Mouse (Mus musculus): ENCODE data around the gene Fyco1. TPM values are rescaled to one million over a fixed set of nuclear protein-coding genes. Genes with fewer than 3 reads are reported as not detected.

Fyco1 gene
- polyA plus RNA-seq (2012; ENCODE audit: insufficient read depth, insufficient read length, missing spikeins) = 26.3 and 35.7 TPM in 2 replicates

- H3K27ac ChIP-seq (replicated peaks; ENCODE audit: low read depth, low read length) = peak within 1 kb of the TSS; percentile 91
- peaks cover 6% of the 10 kb centered on the region for H3K4me1 ChIP-seq (ENCODE audit: control insufficient read depth, insufficient read depth, insufficient read length, low read length)
- peak within 1 kb of the TSS; percentile 91 for H3K4me3 ChIP-seq (ENCODE audit: insufficient read depth, low read depth, low read length)
Observed at GRCm38 (mm10) chr9:123851713-123852448, at the start of gene Fyco1. Gene Fyco1, minus strand, starts transcription at chr9:123851899.

GRCm38 (mm10) chr9:123872049-123872448 is 20.4 kb upstream of the Fyco1 start:
- Histone ChIP-seq H3K27ac (replicated peaks; ENCODE audit: low read depth, low read length) (no peak overlapping the region), H3K4me3 (ENCODE audit: insufficient read depth, low read depth, low read length) (no peak overlapping the region), H3K4me1 (ENCODE audit: control insufficient read depth, insufficient read depth, insufficient read length, low read length) (no peaks in the 10 kb centered on the region)

GRCm38 (mm10) chr9:123869167-123869784 is 17.6 kb upstream of the Fyco1 start:
- Histone ChIP-seq H3K4me3 (ENCODE audit: insufficient read depth, low read depth, low read length) (no peak overlapping the region), H3K4me1 (ENCODE audit: control insufficient read depth, insufficient read depth, insufficient read length, low read length) (no peaks in the 10 kb centered on the region), H3K27ac (replicated peaks; ENCODE audit: low read depth, low read length) (peak overlapping the region; percentile 24; the same call in 1 of the 2 replicates)

GRCm38 (mm10) chr9:123863641-123864040 is 11.9 kb upstream of the Fyco1 start:
- Histone ChIP-seq H3K4me1 (ENCODE audit: control insufficient read depth, insufficient read depth, insufficient read length, low read length) (no peaks in the 10 kb centered on the region), H3K27ac (replicated peaks; ENCODE audit: low read depth, low read length) (no peak overlapping the region), H3K4me3 (ENCODE audit: insufficient read depth, low read depth, low read length) (no peak overlapping the region)

GRCm38 (mm10) chr9:123862895-123863616 is 11.4 kb upstream of the Fyco1 start:
- Histone ChIP-seq H3K4me3 (ENCODE audit: insufficient read depth, low read depth, low read length) (no peak overlapping the region), H3K4me1 (ENCODE audit: control insufficient read depth, insufficient read depth, insufficient read length, low read length) (no peaks in the 10 kb centered on the region)

GRCm38 (mm10) chr9:123861929-123862328 is 10.2 kb upstream of the Fyco1 start, which contains the start of gene Xcr1:
Gene Xcr1, minus strand, starts transcription at chr9:123862029.
- Histone ChIP-seq H3K4me3 (ENCODE audit: insufficient read depth, low read depth, low read length) (no peak within 1 kb of the TSS), H3K27ac (replicated peaks; ENCODE audit: low read depth, low read length) (peak within 1 kb of the TSS; percentile 24; the same call in 1 of the 2 replicates), H3K4me1 (ENCODE audit: control insufficient read depth, insufficient read depth, insufficient read length, low read length) (no peaks in the 10 kb centered on the region)

More at GRCm38 (mm10) chr9:123862895-123863616, 11.4 kb upstream of the Fyco1 start:
- H3K27ac ChIP-seq (replicated peaks; ENCODE audit: low read depth, low read length) = peak overlapping the region; percentile 24; the same call in 1 of the 2 replicates

GRCm38 (mm10) chr9:123856836-123857235 is 5.1 kb upstream of the Fyco1 start:
- 0 out of 2 replicates have a peak, but pooled peaks cover 2% of the 10 kb centered on the region for H3K4me1 ChIP-seq (ENCODE audit: control insufficient read depth, insufficient read depth, insufficient read length, low read length)
- no peak overlapping the region for H3K27ac ChIP-seq (replicated peaks; ENCODE audit: low read depth, low read length)
- H3K4me3 ChIP-seq (ENCODE audit: insufficient read depth, low read depth, low read length) = no peak overlapping the region

- Histone ChIP-seq H3K4me1 (ENCODE audit: control insufficient read depth, insufficient read depth, insufficient read length, low read length) (peaks cover 6% of the 10 kb centered on the region), H3K27ac (replicated peaks; ENCODE audit: low read depth, low read length) (peak overlapping the region; percentile 60)
Observed at GRCm38 (mm10) chr9:123852449-123853390, 1.0 kb upstream of the Fyco1 start.

GRCm38 (mm10) chr9:123851062-123851712 is 512 bp downstream of the Fyco1 start:
- H3K4me3 ChIP-seq (ENCODE audit: insufficient read depth, low read depth, low read length) = peak overlapping the region; percentile 91
- H3K4me1 ChIP-seq (ENCODE audit: control insufficient read depth, insufficient read depth, insufficient read length, low read length) = peaks cover 6% of the 10 kb centered on the region
- H3K27ac ChIP-seq (replicated peaks; ENCODE audit: low read depth, low read length) = peak overlapping the region; percentile 91

More at GRCm38 (mm10) chr9:123852449-123853390, 1.0 kb upstream of the Fyco1 start:
- H3K4me3 ChIP-seq (ENCODE audit: insufficient read depth, low read depth, low read length) = peak overlapping the region; percentile 31

GRCm38 (mm10) chr9:123850705-123851061 is 1.0 kb downstream of the Fyco1 start:
- Histone ChIP-seq H3K4me1 (ENCODE audit: control insufficient read depth, insufficient read depth, insufficient read length, low read length) (peaks cover 7% of the 10 kb centered on the region), H3K4me3 (ENCODE audit: insufficient read depth, low read depth, low read length) (peak overlapping the region; percentile 91), H3K27ac (replicated peaks; ENCODE audit: low read depth, low read length) (peak overlapping the region; percentile 91)

GRCm38 (mm10) chr9:123849976-123850695 is 1.6 kb downstream of the Fyco1 start:
- Histone ChIP-seq H3K4me1 (ENCODE audit: control insufficient read depth, insufficient read depth, insufficient read length, low read length) (peaks cover 11% of the 10 kb centered on the region), H3K4me3 (ENCODE audit: insufficient read depth, low read depth, low read length) (peak overlapping the region; percentile 16; the same call in 1 of the 2 replicates), H3K27ac (replicated peaks; ENCODE audit: low read depth, low read length) (peak overlapping the region; percentile 66)

GRCm38 (mm10) chr9:123846490-123846889 is 5.2 kb downstream of the Fyco1 start:
- Histone ChIP-seq H3K4me1 (ENCODE audit: control insufficient read depth, insufficient read depth, insufficient read length, low read length) (peaks cover 9% of the 10 kb centered on the region), H3K27ac (replicated peaks; ENCODE audit: low read depth, low read length) (no peak overlapping the region), H3K4me3 (ENCODE audit: insufficient read depth, low read depth, low read length) (no peak overlapping the region)

GRCm38 (mm10) chr9:123845120-123845519 is 6.6 kb downstream of the Fyco1 start:
- Histone ChIP-seq H3K4me3 (ENCODE audit: insufficient read depth, low read depth, low read length) (no peak overlapping the region), H3K27ac (replicated peaks; ENCODE audit: low read depth, low read length) (peak overlapping the region; percentile 79), H3K4me1 (ENCODE audit: control insufficient read depth, insufficient read depth, insufficient read length, low read length) (peaks cover 7% of the 10 kb centered on the region)
